Mouse (Mus musculus) cerebellum, adult (tissue): Measurements from ENCODE around the gene Grid1.

ENCODE experiments used
- ATAC-seq: cut with Nextera tagmentation; 2 replicates; pipeline ENCODE4 v1.9.2; 2017; ENCODE audit warnings: mild to moderate bottlenecking, moderate library complexity, mixed read lengths; ENCODE audit not compliant: insufficient number of reproducible peaks, low FRiP score, low TSS enrichment

Grid1 gene

DNA sequence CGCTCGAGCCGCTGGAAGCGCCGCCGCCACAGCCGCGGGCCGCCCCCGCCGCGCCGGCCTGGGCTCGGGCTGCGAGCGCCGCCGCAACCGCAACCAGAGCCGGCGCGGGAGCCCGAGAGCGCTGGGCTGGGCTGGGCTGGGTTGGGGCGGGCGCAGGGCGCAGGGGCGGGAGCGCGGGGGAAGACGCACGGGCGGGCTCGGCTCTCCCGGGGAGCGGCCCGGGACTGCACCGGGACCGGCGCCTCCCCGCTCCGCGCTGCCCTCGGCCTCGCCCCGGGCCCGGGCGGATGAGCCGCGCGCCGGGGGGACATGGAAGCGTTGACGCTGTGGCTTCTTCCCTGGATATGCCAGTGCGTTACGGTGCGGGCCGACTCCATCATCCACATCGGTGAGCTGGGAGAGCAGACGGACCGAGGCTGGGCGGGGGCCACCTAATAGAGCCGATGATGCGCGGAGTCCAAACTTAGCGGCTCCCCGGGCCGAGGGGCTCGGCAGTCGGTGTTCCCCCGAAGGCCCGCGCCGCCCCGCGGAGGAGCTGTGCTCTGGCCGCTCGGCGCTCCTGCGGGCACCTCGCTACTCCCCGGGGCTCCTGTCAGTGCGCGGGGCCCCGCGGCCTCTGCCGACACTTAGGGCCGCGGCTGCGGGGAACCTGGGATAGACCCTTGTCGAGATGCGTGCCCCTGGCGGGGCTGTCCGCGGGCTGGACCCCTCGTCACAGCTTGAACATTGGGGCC, at the start of gene Grid1:
Gene Grid1, plus strand, starts transcription at position 190 of the 734 bp plus-strand sequence.
- ATAC-seq = no peak

DNA sequence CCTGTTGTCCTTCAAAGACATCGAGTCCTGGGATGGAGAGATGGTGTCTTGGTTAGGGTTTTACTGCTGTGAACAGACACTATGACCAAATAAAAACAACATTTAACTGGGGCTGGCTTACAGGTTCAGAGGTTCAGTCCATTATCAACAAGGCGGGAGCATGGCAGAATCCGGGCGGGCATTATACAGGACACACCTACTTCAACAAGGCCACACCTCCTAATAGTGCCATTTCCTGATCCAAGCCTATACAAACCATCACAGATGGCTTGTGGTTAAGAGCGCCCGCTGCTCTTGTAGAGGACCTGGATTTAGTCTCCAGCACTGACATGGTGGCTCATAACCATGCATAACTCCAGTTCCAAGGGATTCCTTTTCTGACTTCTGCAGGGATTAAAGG, 49.4 kb upstream of the Grid1 start:
- ATAC-seq = no peak

DNA sequence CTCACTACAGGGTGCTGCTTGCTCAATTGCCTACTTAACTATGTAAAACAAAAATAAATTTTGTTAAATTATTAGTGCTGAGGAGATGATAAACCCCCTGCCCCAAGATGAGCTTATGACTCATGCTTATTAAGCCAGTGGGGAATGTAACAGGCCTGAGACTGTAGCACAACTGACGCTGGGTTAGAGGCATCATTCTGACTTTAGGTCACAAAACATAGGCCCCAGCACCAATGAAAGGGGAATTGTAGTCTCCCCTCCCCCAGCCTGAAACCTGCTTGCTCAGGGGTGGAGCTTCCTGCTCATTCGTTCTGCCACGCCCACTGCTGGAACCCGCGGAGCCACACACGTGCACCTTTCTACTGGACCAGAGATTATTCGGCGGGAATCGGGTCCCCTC, 48.3 kb upstream of the Grid1 start:
- no peak for ATAC-seq

DNA sequence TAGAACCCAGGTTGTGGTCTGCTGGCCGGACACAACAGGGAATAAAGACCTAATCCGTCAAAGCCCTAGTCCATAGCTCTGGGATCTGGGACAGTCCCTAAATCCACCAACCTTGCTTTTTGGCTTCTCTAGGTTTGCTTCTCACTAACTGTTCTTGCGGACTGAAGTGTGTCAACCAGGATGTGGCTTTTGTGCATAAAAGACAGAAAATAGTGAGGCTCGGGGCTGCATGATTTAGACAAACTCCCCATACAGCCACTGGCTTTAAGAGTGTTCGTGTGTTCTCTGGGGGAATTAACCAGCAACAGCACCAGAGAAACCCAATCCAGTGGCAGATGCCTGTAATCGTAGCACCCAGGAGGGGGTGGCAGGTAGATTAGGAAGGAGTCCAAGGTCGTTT, 47.8 kb upstream of the Grid1 start:
- ATAC-seq = no peak

DNA sequence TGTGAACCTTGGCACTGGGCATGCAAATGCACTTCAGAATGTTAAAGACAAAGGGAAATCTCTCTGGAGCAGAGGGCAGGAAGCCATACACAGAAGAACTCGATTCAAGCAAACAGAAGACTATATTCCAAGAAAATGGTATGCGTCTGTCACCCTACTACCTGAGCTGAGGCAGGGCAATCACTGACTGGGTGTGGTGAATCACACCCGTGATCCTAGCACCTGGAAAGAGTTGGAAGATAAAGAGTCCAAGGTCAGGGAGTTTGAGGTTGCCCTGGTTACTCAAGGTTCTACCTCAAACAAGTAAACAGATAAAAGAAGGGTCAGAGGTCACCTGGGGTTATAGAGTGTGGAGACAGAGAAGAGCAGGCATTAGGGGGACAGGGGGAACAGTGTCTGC, 46.2 kb upstream of the Grid1 start:
- no peak for ATAC-seq

DNA sequence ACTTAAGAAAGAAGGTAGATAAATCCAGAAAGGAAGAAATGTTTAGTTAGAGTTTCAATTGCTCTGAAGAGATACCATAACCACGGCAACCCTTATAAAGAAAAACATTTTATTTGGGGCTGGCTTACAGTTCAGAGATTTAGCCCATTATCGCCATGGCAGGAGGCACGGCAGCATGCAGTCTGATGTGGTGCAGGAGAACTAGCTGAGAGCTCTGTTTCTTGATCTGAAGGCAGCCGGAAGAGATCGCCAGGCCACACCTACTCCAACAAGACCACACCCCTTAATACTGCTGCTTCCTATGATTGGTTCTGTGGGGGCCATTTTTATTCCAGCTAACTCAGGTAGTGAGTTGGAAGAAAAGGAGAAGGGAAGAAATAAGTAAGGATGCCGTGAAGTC, 45.7 kb upstream of the Grid1 start:
- no peak for ATAC-seq

DNA sequence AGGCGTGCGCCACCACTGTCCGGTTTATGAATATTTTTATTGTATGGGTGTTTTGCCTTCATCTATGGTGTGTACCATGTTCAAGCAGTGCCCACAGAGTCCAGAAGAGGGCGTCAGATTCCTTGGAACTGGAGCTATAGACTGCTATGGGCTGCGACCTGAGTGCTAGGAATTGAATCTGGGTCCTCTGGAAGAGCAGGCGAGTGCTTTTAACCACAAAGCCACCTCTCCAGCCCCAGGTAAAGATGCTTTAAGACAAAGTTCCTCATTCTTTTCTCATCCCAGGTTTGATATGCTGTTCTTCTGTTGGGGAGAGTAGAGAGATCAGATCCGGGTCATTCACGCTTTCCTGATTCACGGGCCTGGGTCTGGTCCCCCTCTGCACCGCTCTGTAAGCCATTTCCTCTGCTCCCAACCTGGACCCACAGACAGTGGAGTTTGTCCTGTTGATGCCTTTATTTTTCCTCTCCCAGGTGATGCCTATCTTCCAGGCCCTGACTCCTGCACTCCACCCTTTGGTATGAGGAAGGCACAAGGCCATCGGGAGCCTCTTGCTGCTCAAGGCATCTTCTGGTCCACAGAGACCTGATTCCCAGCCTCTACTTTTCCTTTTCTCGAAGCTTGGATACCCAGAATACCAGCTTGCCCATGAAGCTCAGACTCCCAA, 43.1 kb upstream of the Grid1 start:
- ATAC-seq = no peak

DNA sequence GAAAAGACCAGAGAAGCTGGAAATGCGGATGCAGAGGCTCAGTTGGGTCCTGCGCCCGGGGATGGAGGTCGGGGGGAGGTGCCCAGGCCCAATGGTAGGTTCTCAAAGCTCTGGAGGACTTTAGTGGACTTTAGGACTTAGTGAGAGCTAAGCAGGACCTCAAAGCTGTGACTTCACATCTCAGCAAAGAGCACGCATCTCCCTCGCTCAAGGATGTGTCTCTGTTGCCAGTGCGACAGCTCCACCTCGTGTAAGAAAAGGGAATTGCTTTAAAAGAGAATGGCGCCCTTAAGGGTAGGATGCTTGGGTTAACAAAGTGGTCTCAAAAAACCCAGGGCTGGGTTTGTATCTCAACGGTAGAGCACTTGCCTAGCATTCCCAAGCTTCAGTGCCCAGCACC, 42.1 kb upstream of the Grid1 start:
- 0 out of 2 replicates have a peak, but pooled peaks have one; percentile 76 for ATAC-seq

DNA sequence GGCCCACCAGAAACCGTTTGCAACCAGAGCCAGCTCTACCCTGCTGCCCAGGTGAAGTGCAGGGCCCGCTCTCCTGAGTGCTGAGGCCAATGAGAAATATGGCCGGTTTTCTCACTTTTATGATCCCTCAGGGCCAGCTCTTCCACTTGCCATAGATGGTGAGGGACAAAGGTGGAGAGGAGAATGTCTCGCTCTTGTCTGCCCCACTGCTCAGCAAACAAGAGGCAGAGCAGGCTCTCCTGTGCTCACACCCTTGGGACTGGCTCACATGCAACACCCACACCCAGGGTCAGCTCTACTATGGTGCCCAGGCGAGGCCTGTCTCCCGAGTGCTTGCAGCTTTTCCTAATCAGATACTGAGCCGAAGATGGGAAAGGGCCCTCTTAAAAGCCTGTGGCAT, 41.1 kb upstream of the Grid1 start:
- no peak for ATAC-seq

DNA sequence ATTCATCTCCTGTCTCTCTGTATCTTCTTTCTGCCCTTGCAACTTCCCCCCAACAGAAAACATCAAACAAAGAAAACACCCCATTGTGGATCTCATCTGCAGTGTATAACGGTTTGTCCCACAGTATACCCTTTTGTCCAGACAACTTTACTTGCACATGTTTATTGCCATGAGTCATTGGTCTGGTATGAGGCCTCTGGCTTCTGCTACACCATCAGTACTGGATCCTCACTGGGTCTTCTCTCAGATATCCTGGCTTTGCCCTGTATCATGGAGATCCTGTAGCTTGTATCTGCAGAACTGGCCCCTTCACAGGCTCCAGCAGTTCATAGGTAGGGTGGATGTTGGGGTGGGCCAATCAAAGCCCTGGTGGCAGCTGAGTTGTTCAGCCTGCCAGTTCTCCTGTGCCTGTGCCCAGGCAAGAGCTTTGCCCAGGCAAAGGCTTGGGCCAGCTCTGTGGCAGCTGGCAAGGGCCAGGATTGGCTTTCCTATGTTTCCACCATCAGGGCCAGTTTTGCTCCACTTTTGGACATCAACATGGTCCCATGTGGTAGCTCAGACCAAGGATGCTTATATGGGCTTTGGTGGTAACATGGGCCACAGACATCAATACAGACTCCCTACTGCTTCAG, 26.4 kb upstream of the Grid1 start:
- ATAC-seq = no peak

DNA sequence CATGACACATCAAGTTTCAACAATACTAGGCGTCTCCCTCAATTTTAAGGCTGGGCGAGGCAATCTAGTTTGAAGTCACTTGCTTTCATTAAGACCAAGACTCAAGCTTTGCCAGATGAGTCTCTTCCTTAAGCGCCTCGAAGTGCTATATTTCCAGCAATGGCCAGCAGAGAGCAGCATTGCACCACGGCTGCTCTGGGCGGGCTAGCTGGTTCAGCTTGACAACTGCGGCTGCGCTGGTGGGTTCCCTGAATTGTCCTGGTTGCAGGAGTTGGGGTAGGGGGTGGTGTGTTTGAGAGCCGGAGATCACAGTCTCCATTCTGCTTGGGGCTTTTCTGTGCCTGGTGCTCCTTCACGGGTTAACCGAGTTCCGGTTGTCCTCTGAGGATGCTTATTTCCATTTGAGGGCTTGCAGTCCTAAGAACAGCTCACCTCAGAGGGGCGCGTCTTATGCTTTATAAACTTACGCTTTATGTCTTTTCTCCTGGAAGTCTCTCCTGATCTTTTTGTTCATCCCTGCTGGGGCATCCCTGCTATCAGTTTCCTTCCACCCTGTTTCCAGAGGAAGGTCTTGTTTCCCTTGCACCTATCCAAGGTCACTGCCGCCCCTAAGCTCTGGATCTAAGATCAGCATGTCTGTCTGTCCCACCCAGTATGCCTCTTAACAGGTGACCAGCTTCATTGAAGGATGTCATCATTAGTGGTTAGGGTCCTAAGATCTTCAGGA, 9.0 kb upstream of the Grid1 start:
- ATAC-seq = peak; percentile 58; the same call in 1 of the 2 replicates

DNA sequence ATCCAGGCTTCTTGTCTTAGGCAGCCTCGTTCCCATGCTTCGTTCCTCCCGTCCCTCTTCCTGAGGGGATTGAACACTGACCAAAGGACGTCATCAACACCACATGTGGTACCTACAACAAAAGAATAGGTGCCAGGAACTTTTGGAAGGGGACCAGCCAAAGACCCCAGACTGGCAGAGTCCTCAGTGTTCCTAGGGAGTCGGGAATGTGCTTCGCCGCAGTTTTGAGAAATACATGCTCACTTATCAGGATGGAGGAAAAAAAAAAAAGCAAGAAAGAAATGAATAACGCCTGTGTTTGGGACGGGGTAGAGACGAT, 8.5 kb upstream of the Grid1 start:
- no peak for ATAC-seq

DNA sequence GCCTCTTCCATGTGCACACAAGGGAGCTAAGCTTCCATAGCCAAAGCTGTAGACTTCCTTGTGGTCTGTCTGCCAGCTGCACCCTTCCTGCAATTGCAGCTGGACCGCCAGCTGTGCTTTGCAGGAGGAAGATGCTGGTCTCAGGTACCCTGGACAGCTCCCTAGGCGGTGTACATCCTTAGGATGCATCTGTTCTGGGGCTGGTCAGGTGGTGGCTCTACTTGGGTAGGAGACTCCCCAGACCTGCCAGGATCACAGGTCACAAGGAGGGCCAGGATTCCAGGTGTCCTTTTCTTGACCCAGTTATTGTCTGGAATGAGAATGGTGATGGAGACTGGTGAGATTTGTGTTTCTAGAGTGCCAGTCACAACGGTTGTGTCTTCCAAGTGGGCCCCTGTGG, 3.6 kb upstream of the Grid1 start:
- no peak for ATAC-seq

DNA sequence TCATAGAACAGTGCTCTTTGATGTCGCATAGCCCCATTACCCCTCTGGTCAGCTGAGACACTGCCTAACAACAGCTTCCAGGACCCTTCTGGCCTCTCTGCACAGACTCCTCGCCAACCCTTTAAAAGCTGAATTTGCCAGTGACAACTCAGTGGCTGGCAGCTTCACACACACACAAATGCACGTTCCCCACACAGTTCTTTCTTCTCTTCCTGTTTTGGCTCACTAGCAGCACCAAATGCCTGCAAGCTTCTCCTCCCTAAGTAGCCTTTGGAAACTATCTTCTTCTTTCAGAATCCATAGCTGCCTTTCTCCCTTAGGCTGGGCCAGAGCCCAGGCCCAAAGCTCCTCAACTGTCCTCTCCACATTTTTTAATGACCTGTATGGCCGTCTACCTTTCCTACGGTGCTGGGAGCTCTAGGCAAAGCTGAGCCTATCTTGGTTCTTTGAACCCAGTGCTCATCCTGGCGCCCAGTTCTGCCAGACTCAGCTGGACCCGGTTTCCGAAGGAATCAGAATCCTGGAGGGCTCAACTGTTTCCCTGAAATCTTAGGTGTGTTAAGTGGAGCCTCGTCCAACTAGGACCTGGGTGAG, 1.4 kb upstream of the Grid1 start:
- no peak for ATAC-seq

DNA sequence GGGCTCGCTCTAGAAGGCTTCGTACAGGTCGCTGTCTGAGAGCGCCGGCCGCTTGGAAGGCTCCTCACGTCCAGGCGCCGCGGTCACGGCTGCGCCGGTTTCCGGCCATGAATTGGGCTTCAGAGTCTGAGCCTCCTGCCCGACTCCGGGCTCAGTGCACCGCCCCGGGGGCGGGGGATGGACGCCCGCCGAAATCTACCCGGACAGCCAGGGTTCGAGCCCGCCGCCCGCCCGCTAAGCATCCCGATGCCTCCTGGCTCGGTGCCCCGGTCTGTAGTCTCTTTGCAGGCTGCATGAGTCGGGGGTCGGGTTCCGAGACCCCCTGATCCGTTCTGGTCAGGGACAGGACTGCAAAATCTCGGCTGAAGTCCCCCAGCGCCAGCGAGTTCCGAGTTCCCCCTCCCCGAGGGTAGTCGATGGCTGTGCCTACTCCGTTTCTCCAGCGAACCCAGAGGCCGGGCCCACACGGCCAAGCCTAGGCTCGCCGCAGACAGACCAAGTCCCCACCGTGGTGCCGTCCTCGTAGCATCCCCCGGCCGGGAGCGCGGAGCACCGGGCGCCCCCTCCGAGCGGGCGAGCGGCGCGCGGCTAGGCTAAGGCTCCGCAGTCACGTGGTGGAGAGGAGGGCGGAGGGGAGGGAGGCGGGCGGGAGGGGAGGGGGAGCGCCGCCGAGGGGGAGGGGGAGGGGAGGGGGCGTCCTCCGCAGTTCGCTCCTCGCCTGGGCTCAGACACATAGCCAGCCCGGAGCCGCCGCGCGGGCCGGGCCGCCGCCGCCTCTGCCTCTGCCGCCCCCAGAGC, 588 bp upstream of the Grid1 start:
- no peak for ATAC-seq

DNA sequence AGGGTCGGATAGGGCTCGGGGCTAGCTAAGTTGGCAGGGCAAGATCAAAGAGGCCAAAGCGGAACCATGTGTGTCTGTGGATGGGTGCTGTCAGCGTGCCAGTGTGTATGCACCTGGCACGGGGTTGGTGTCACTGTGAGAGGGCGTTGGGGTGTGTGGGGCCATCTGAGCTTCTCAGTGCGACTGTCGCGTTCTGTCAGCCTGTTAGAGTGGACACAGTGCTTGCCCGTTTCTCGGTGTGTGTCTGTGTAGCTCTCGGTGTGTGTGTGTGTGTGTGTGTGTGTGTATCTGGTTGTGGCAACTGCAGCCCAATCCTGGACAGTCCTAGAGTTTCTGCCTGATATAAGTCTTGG, 721 bp downstream of the Grid1 start:
- ATAC-seq = no peak

DNA sequence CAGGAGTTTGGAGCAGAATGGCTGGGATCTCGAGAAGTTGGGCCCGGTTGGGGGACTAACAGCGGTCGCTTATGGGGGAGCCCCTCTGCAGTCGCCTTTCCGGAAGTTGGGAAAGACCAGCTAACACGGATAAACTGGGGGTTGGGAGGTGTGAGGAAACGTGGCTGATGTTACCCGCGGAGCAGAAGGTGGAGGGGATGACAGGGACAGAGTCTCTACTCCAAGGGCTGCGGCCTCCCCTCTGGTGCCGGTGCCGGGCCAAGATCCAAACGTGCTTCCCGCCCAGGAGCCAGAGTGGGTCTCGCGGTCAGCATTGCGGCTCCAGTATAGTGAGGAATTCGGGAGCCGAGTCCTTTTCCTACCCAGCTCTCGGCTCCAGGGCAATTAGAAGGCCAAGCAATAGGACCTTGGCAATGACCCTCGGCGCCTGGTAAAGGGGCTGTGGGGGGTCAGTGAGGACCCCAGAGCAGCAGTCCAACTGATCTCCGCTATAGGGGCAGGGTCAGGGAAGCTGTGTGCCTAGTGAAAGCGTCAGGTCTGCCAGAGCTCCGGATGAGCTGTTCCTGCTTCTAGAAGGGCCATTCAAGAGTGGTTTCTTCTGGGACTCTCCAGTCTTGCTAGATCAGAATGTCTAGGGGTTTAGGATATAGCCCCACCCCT, 1.4 kb downstream of the Grid1 start:
- ATAC-seq = no peak

DNA sequence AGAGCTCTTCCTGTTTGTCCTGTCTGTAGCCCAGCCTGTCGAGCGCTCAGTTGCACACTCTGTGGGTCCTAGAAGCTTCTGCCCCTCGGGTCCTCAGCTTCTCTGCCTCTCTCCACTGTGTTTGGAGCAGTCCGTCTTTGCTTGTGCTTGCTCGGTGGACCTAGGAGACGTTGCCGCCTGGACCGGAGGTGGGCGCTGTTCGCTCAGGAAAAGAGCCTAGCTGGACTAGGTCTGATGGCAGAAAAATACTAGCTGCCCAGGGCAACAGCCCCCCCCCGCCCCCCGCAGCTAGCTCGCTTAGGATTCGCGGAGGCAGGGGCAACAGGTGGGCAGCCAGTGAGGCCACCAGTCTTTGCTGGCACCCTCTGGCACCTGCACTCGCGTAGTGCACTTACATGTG, 3.2 kb downstream of the Grid1 start:
- ATAC-seq = 0 out of 2 replicates have a peak, but pooled peaks have one; percentile 19

DNA sequence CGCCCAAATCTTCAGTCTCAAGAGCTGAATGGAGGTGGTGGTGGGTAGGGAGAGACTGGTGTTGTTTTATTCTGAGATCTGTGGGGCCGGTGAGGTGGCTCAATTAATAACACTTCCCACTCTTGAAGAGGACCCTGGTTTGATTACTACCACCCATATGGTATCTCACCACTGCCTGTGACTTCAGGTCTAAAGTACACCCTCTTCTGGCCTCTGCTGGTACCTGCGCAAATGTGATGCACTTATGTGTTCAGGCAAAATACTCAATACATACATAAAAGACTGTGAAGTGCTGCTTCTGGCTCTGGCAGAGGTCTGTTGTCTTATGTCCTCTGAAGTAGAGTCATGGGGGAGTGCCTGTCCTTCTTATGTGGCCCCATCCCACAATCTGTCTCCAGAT, 4.3 kb downstream of the Grid1 start:
- no peak for ATAC-seq

DNA sequence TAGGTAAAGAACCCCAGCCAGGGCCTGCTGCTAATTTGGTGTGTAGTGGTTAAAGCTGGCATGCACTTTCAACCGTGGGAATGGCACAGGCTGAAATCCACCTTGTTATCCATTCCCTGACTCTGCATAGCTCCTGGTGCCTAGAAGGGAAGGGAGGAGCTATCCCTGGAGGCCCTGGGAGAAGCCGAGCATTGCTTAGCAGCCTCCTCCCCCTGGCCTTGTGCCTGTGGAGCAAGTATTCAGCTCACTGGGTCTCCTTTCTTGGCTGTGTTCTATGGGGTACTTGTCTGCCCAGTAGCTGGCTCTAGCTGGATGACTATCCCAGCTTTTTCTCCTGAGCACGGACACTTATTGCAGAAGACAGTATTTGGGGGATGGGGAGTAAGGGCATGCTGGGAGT, 6.0 kb downstream of the Grid1 start:
- ATAC-seq = no peak
